Mouse (Mus musculus): ENCODE measurements at regions not wholly inside any gene's neighbourhood (a gene's known extent, or its start where the extent isn't known, plus 50 kb on each side); places are given as distances from the start of the nearest gene placed in this dataset.

DNA sequence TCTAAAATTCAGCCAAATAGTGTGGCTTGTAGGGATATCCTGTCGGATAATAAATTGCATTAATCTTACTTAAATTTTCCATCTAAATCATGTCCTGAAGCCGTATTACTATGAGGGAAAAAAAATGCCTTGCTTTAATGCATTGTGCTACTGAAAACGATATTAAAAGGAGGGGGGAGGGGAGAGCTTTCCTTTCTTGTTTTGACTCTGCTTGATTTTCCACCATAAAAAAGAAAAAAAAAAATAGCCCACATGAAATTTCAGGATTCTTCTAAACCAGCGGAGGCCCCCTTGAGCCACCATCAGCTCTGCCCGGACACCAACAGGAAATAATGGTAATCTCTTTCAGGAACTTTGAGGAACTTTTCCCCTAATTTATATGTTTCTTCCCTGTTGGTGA lies 198.5 kb downstream of the Hlx start:
- TF ChIP-seq CTCF (IDR thresholded peaks at IDR 0.05; ENCODE audit: low read depth) (no peak), EP300 (optimal IDR thresholded peaks at IDR 0.05) (no peak)
